Mouse (Mus musculus) CH12.LX (cell line): ENCODE results near the gene Pcdh9. TPM values are rescaled to one million over a fixed set of nuclear protein-coding genes. Genes with fewer than 3 reads are reported as not detected.

ENCODE experiments used
- DNase-seq: peaks from one replicate; pipeline ENCODE4 v3.0.0-alpha.2; 2013; ENCODE audit errors: extremely low read depth
- H3K27ac ChIP-seq: 2 replicates; pipeline ENCODE4 v1.5.1; 2012; ENCODE audit warnings: low read depth, mild to moderate bottlenecking, control low read depth, moderate library complexity; ENCODE audit not compliant: insufficient read depth
- H3K27me3 ChIP-seq: replicated peaks from 2 replicates; pipeline ENCODE3; 2012; ENCODE audit warnings: inconsistent platforms
- H3K36me3 ChIP-seq, 2 experiments: replicated peaks in 1 of 2; 2 replicates each; pipeline versions ENCODE3 to v1.6.1; 2012; ENCODE audit warnings: inconsistent platforms in 1 of 2, low read length in 1 of 2, mild to moderate bottlenecking in 1 of 2, mixed read lengths in 1 of 2, moderate library complexity in 1 of 2; ENCODE audit not compliant: control insufficient read depth in 1 of 2, insufficient read depth in 1 of 2
- H3K4me1 ChIP-seq, 2 experiments: 2 replicates each; pipeline ENCODE4 v1.6.1; 2012; ENCODE audit warnings: inconsistent platforms in 1 of 2, moderate library complexity in 1 of 2; ENCODE audit not compliant: insufficient read depth in 2 of 2, control insufficient read depth in 1 of 2
- H3K4me2 ChIP-seq: 2 replicates; pipeline ENCODE4 v1.6.1; 2012; ENCODE audit warnings: low read depth, mild to moderate bottlenecking, control low read depth; ENCODE audit not compliant: poor library complexity, insufficient read depth, severe bottlenecking
- H3K4me3 ChIP-seq, 3 experiments: fragments of 150-350 bp in 1 of 3; sonication (generic) in 1 of 3; replicated peaks in 1 of 3; 2 replicates each; pipeline versions ENCODE3 to v1.5.1; 2011 to 2012; ENCODE audit warnings: low read depth in 2 of 3, low read length in 2 of 3, mild to moderate bottlenecking in 2 of 3, moderate library complexity in 2 of 3, control low read depth in 1 of 3, improper control_type of control experiment in 1 of 3, inconsistent platforms in 1 of 3, mixed read lengths in 1 of 3; ENCODE audit not compliant: poor library complexity in 1 of 3
- H3K79me2 ChIP-seq: replicated peaks from 2 replicates; pipeline ENCODE4 v1.6.1; 2012; ENCODE audit warnings: mild to moderate bottlenecking, moderate library complexity; ENCODE audit not compliant: control insufficient read depth, poor library complexity, insufficient read depth, severe bottlenecking; ENCODE audit errors: extremely low read depth
- H3K9ac ChIP-seq: 2 replicates; pipeline ENCODE4 v1.6.1; 2012; ENCODE audit warnings: low read depth, mild to moderate bottlenecking, control low read depth, moderate library complexity; ENCODE audit not compliant: insufficient read depth
- H3K9me3 ChIP-seq: replicated peaks from 2 replicates; pipeline ENCODE3; 2012; ENCODE audit warnings: low read length, inconsistent platforms, mixed read lengths
- CHD1 ChIP-seq: IDR thresholded peaks from 2 replicates; pipeline ENCODE4 v1.6.1; 2012; ENCODE audit warnings: low read depth, low read length, improper control_type of control experiment, inconsistent platforms
- CHD2 ChIP-seq: IDR thresholded peaks from 2 replicates; pipeline ENCODE4 v1.6.1; 2011; ENCODE audit warnings: low read length, improper control_type of control experiment
- CTCF ChIP-seq, 2 experiments: IDR thresholded peaks in 1 of 2; conservative IDR thresholded peaks in 1 of 2; 2 replicates each; pipeline ENCODE4 v1.5.1; 2011 to 2012; ENCODE audit warnings: low read depth in 2 of 2, low read length in 2 of 2, improper control_type of control experiment in 1 of 2, inconsistent platforms in 1 of 2, mild to moderate bottlenecking in 1 of 2, moderate library complexity in 1 of 2
- E2F4 ChIP-seq: IDR thresholded peaks from 2 replicates; pipeline ENCODE4 v1.6.1; 2011; ENCODE audit warnings: low read depth, low read length, improper control_type of control experiment; ENCODE audit not compliant: insufficient replicate concordance
- ELF1 ChIP-seq: IDR thresholded peaks from 2 replicates; pipeline ENCODE4 v1.6.1; 2014; ENCODE audit warnings: low read depth, mild to moderate bottlenecking, inconsistent platforms, low read length, improper control_type of control experiment
- EP300 ChIP-seq: IDR thresholded peaks from 2 replicates; pipeline ENCODE4 v1.6.1; 2011; ENCODE audit warnings: low read length, improper control_type of control experiment
- ETS1 ChIP-seq: conservative IDR thresholded peaks from 2 replicates; pipeline ENCODE4 v1.6.1; 2012; ENCODE audit warnings: low read depth, mild to moderate bottlenecking, inconsistent platforms, low read length, improper control_type of control experiment, moderate library complexity
- IRF4 ChIP-seq: IDR thresholded peaks from 2 replicates; pipeline ENCODE4 v1.6.1; 2014; ENCODE audit warnings: low read depth, mild to moderate bottlenecking, inconsistent platforms, low read length, improper control_type of control experiment
- JUN ChIP-seq: IDR thresholded peaks from 2 replicates; pipeline ENCODE4 v1.6.1; 2011; ENCODE audit warnings: low read depth, mild to moderate bottlenecking, low read length, improper control_type of control experiment, moderate library complexity; ENCODE audit not compliant: insufficient read depth
- JUND ChIP-seq: conservative IDR thresholded peaks from 2 replicates; pipeline ENCODE4 v1.6.1; 2011; ENCODE audit warnings: low read depth, low read length, improper control_type of control experiment
- MAFK ChIP-seq: IDR thresholded peaks from 2 replicates; pipeline ENCODE4 v1.6.1; 2011; ENCODE audit warnings: low read length, improper control_type of control experiment; ENCODE audit not compliant: insufficient replicate concordance
- MAX ChIP-seq: IDR thresholded peaks from 2 replicates; pipeline ENCODE4 v1.6.1; 2011; ENCODE audit warnings: low read length, improper control_type of control experiment
- MEF2A ChIP-seq: IDR thresholded peaks from 2 replicates; pipeline ENCODE4 v1.6.1; 2014; ENCODE audit warnings: low read depth, mild to moderate bottlenecking, inconsistent platforms, low read length, improper control_type of control experiment, borderline replicate concordance
- NELFE ChIP-seq: IDR thresholded peaks from 2 replicates; pipeline ENCODE4 v1.6.1; 2011; ENCODE audit warnings: low read depth, low read length, improper control_type of control experiment
- NRF1 ChIP-seq: IDR thresholded peaks from 2 replicates; pipeline ENCODE4 v1.6.1; 2014; ENCODE audit warnings: low read depth, mild to moderate bottlenecking, inconsistent platforms, low read length, improper control_type of control experiment, moderate library complexity
- PAX5 ChIP-seq: IDR thresholded peaks from 2 replicates; pipeline ENCODE4 v1.6.1; 2012; ENCODE audit warnings: low read length, inconsistent platforms, mixed read lengths
- POLR2A ChIP-seq: IDR thresholded peaks from 2 replicates; pipeline ENCODE4 v1.6.1; 2011; ENCODE audit warnings: low read depth, mild to moderate bottlenecking, improper control_type of control experiment, low read length
- POLR2AphosphoS2 ChIP-seq: IDR thresholded peaks from 2 replicates; pipeline ENCODE4 v1.6.1; 2011; ENCODE audit warnings: low read depth, low read length, improper control_type of control experiment
- RAD21 ChIP-seq: IDR thresholded peaks from 2 replicates; pipeline ENCODE4 v1.6.1; 2011; ENCODE audit warnings: low read depth, mild to moderate bottlenecking, low read length, improper control_type of control experiment, moderate library complexity
- SIN3A ChIP-seq: IDR thresholded peaks from 2 replicates; pipeline ENCODE4 v1.6.1; 2012; ENCODE audit warnings: low read length, improper control_type of control experiment, inconsistent platforms
- USF2 ChIP-seq: conservative IDR thresholded peaks from 2 replicates; pipeline ENCODE4 v1.6.1; 2011; ENCODE audit warnings: low read depth, low read length, improper control_type of control experiment
- ZC3H11A ChIP-seq: IDR thresholded peaks from 2 replicates; pipeline ENCODE4 v1.6.1; 2012; ENCODE audit warnings: low read depth, mild to moderate bottlenecking, inconsistent platforms, low read length, improper control_type of control experiment
- ZMIZ1 ChIP-seq: IDR thresholded peaks from 2 replicates; pipeline ENCODE4 v1.6.1; 2012; ENCODE audit warnings: low read depth, mild to moderate bottlenecking, inconsistent platforms, low read length, improper control_type of control experiment
- dilution Hi-C: fragments of 300-500 bp; cut with MboI; formaldehyde crosslinking; loops from 2 replicates; pipeline ENCODE4 v1.14.3; 2020; ENCODE audit warnings: low sequenced_read_pairs; ENCODE audit not compliant: extremely low pct_unique_long_range_greater_than_20kb, extremely low pct_ligation_motif_present
- in situ Hi-C: fragments of 300-500 bp; cut with MboI; formaldehyde crosslinking; loops from 3 replicates; pipeline ENCODE4 v1.14.3; 2019; ENCODE audit warnings: low sequenced_read_pairs, low pct_ligation_motif_present, low pct_unique_long_range_greater_than_20kb, mixed read lengths
- polyA plus RNA-seq: library from polyadenylated mRNA; unstranded; fragments of >175 nt; gene quantifications from 2 replicates; pipeline ENCODE4 v1.2.1, GENCODE M21; 2012; ENCODE audit warnings: low read depth; ENCODE audit not compliant: insufficient read length
- total RNA-seq, 2 experiments: library from RNA; depleted of rRNA; stranded (reverse); fragments of 300-350 nt in 1 of 2; fragments of >200 nt in 1 of 2; gene quantifications; 2 replicates each; pipeline ENCODE4 v1.2.3; 2012 to 2014

Gene Pcdh9
- total and polyA plus RNA-seq, 3 experiments: not detected

DNA sequence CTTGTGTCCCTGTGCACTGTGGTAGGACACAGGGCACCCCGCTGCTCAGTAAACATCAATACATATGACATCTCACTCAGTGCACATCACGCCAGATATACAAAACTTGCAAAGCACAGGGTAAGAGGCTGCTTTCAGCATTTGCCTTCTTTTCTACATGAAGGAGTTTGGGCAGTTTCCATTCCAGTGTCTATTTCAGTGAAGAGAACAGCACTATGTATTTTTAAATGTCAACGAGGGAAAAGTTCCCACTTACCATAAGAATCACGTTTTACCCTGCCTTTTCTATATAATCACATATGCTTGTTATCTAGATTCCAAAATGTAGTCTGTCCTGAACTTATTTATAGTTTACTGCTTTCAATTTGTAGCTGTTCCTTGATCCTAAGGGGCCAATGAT lies 355.6 kb downstream of the Pcdh9 start:
- dilution Hi-C loops: no loop called here
- in situ Hi-C loops: no loop called here
- no peak overlapping the region for H3K4me3 ChIP-seq

GRCm38 (mm10) chr14:93523430-93523829 lies 367.0 kb downstream of the Pcdh9 start:
- no peak overlapping the region for H3K4me3 ChIP-seq
- no peak overlapping the region for H3K4me2 ChIP-seq
- in situ Hi-C loops: no loop called here
- H3K36me3 ChIP-seq: no peaks in the 10 kb centered on the region
- H3K27me3 ChIP-seq: no peaks in the 10 kb centered on the region
- no peak overlapping the region for H3K27ac ChIP-seq
- H3K79me2 ChIP-seq: no peaks in the 10 kb centered on the region
- TF ChIP-seq NELFE (no peak), CHD1 (no peak), SIN3A (no peak), EP300 (no peak), IRF4 (no peak), JUN (no peak), POLR2AphosphoS2 (no peak), CHD2 (no peak), CTCF (conservative IDR thresholded peaks at IDR 0.05 in 1 of 2, IDR thresholded peaks at IDR 0.05 in 1 of 2; ENCODE audit: low read depth in 2 of 2, low read length in 2 of 2) (no peak), ZMIZ1 (no peak), POLR2A (no peak), MEF2A (no peak), MAFK (no peak), ETS1 (no peak), PAX5 (no peak), USF2 (no peak), RAD21 (no peak), JUND (no peak)
- no peaks in the 10 kb centered on the region for H3K4me1 ChIP-seq
- dilution Hi-C loops: no loop called here
- H3K9me3 ChIP-seq: peaks cover 19% of the 10 kb centered on the region
- DNase-seq: no peak
- H3K9ac ChIP-seq: no peak overlapping the region

More for the DNA sequence above, 355.6 kb downstream of the Pcdh9 start:
- no peaks in the 10 kb centered on the region for H3K27me3 ChIP-seq
- DNase-seq: no peak
- H3K4me1 ChIP-seq: no peaks in the 10 kb centered on the region
- TF ChIP-seq ETS1 (no peak), SIN3A (no peak), RAD21 (no peak), E2F4 (no peak), PAX5 (no peak), POLR2A (no peak), EP300 (no peak), NRF1 (no peak), ELF1 (no peak), MAX (no peak), ZC3H11A (no peak)
- H3K79me2 ChIP-seq: no peaks in the 10 kb centered on the region
- no peaks in the 10 kb centered on the region for H3K36me3 ChIP-seq
- peaks cover 20% of the 10 kb centered on the region for H3K9me3 ChIP-seq
- H3K27ac ChIP-seq: no peak overlapping the region
- H3K4me2 ChIP-seq: no peak overlapping the region
- H3K9ac ChIP-seq: no peak overlapping the region
